Mouse (Mus musculus) forebrain, embryonic 12.5 days (tissue): ENCODE data around the gene Smagp. TPM values are rescaled to one million over a fixed set of nuclear protein-coding genes. Genes with fewer than 3 reads are reported as not detected.

Experiments used
- ATAC-seq: fragments of 200-750 bp; cut with Nextera tagmentation; 2 replicates; pipeline ENCODE4 v1.8.0; 2017; ENCODE audit warnings: moderate TSS enrichment; ENCODE audit not compliant: low FRiP score
- H3K27ac ChIP-seq: fragments of 300-500 bp; sonication (generic); 2 replicates; pipeline ENCODE4 v1.5.1; 2016; ENCODE audit warnings: mild to moderate bottlenecking
- H3K27me3 ChIP-seq: fragments of 300-500 bp; sonication (generic); 2 replicates; pipeline ENCODE4 v1.6.1; 2016; ENCODE audit warnings: mild to moderate bottlenecking
- H3K36me3 ChIP-seq: fragments of 300-500 bp; sonication (generic); replicated peaks from 2 replicates; pipeline ENCODE4 v1.6.1; 2016; ENCODE audit warnings: mild to moderate bottlenecking
- H3K4me1 ChIP-seq: fragments of 300-500 bp; sonication (generic); 2 replicates; pipeline ENCODE4 v1.6.1; 2016
- H3K4me2 ChIP-seq: fragments of 300-500 bp; sonication (generic); 2 replicates; pipeline ENCODE4 v1.6.1; 2016; ENCODE audit warnings: mild to moderate bottlenecking, moderate library complexity
- H3K4me3 ChIP-seq: fragments of 300-500 bp; sonication (generic); replicated peaks from 2 replicates; pipeline ENCODE4 v1.5.1; 2016; ENCODE audit warnings: mild to moderate bottlenecking
- H3K9ac ChIP-seq: fragments of 300-500 bp; sonication (generic); 2 replicates; pipeline ENCODE4 v1.6.1; 2016; ENCODE audit warnings: mild to moderate bottlenecking
- H3K9me3 ChIP-seq: fragments of 300-500 bp; sonication (generic); 2 replicates; pipeline ENCODE4 v1.6.1; 2016
- WGBS: fragments of 180-500 bp; shearing (Covaris S2); methylation state at CpG from one replicate; pipeline ENCODE4 v1.1.7; 2016; 5-methylcytosine and 5-hydroxymethylcytosine counted together
- polyA plus RNA-seq: library from polyadenylated mRNA; unstranded; fragments of >200 nt; fragmentation: Nextera tagmentation; extraction: Ambion mirVana; gene quantifications from 2 replicates; pipeline ENCODE4 v1.2.1, GENCODE M21; 2016

Smagp gene
- polyA plus RNA-seq, 1 experiment from 2014 or later = 2.8 TPM

GRCm38 (mm10) chr15:100599276-100600046 lies 37.3 kb downstream of the Smagp start, which contains the start of gene Pou6f1:
Gene Pou6f1 (minus strand): TSS chr15:100599984.
- WGBS = 1% methylated on average over 67 of the region's 76 CpGs

DNA sequence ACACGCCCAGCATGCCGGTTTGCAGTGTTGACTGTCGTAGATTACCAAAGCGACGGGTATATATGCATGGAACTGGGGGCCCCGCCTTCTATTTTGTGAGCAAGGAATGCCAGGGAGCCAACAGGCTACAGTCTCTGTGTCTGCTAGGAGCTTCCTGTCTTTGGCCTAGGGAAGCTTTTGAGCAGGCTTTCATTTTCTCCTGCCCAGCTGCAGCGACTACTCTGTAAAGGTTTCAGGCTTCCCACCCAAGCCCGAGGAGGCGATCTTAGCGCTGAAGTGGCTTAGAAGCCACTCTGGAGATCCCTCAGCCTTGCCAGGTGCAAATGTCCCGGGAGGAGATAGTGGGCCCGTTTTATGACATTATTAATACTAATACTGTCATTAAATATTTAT lies 37.9 kb downstream of the Smagp start:
- peak overlapping the region; percentile 95 for H3K9ac ChIP-seq
- 2% methylated on average over 12 of the region's 12 CpGs for WGBS
- peak overlapping the region; percentile 48; the same call in 1 of the 2 replicates for H3K27ac ChIP-seq
- H3K4me1 ChIP-seq = peaks cover 22% of the 10 kb centered on the region
- no peaks in the 10 kb centered on the region for H3K9me3 ChIP-seq
- H3K27me3 ChIP-seq = peaks cover 32% of the 10 kb centered on the region
- no peaks in the 10 kb centered on the region for H3K36me3 ChIP-seq
- H3K4me3 ChIP-seq = peak overlapping the region; percentile 92
- ATAC-seq = peak; percentile 20; the same call in 1 of the 2 replicates
- peak overlapping the region; percentile 86 for H3K4me2 ChIP-seq

More at GRCm38 (mm10) chr15:100599276-100600046, 37.3 kb downstream of the Smagp start, which contains the start of gene Pou6f1:
- ATAC-seq = peak; percentile 74
- Histone ChIP-seq H3K4me2 (peak within 1 kb of the TSS; percentile 86), H3K4me1 (peaks cover 25% of the 10 kb centered on the region), H3K36me3 (no peaks in the 10 kb centered on the region), H3K9me3 (no peaks in the 10 kb centered on the region), H3K27ac (peak within 1 kb of the TSS; percentile 83), H3K27me3 (peaks cover 35% of the 10 kb centered on the region), H3K4me3 (peak within 1 kb of the TSS; percentile 92), H3K9ac (peak within 1 kb of the TSS; percentile 95)

- peaks cover 22% of the 10 kb centered on the region for H3K4me1 ChIP-seq
- H3K27ac ChIP-seq = no peak overlapping the region
- peak overlapping the region; percentile 92 for H3K4me3 ChIP-seq
- H3K4me2 ChIP-seq = peak overlapping the region; percentile 86
- peaks cover 27% of the 10 kb centered on the region for H3K27me3 ChIP-seq
- WGBS = 28% methylated on average over 9 of the region's 9 CpGs
- ATAC-seq = no peak
- H3K36me3 ChIP-seq = no peaks in the 10 kb centered on the region
- H3K9ac ChIP-seq = peak overlapping the region; percentile 95
- no peaks in the 10 kb centered on the region for H3K9me3 ChIP-seq
These were observed 38.4 kb downstream of the Smagp start for GRCm38 (mm10) chr15:100598287-100598882.

GRCm38 (mm10) chr15:100592817-100593216 lies 43.9 kb downstream of the Smagp start:
- H3K27ac ChIP-seq = no peak overlapping the region
- ATAC-seq = no peak
- H3K4me3 ChIP-seq = no peak overlapping the region
- no peaks in the 10 kb centered on the region for H3K9me3 ChIP-seq
- H3K4me2 ChIP-seq = no peak overlapping the region
- peaks cover 13% of the 10 kb centered on the region; the same call in 1 of the 2 replicates for H3K36me3 ChIP-seq
- no peak overlapping the region for H3K9ac ChIP-seq
- H3K27me3 ChIP-seq = no peaks in the 10 kb centered on the region
- no peaks in the 10 kb centered on the region for H3K4me1 ChIP-seq
- 81% methylated on average over 6 of the region's 6 CpGs for whole genome bisulfite sequencing

- no peak for ATAC-seq
- H3K9me3 ChIP-seq = no peaks in the 10 kb centered on the region
- no peak overlapping the region for H3K4me2 ChIP-seq
- H3K9ac ChIP-seq = no peak overlapping the region
- 80% methylated on average over 8 of the region's 8 CpGs for WGBS
- no peaks in the 10 kb centered on the region for H3K27me3 ChIP-seq
- H3K4me1 ChIP-seq = no peaks in the 10 kb centered on the region
- H3K27ac ChIP-seq = no peak overlapping the region
- H3K36me3 ChIP-seq = peaks cover 37% of the 10 kb centered on the region
- no peak overlapping the region for H3K4me3 ChIP-seq
These were observed 46.3 kb downstream of the Smagp start for GRCm38 (mm10) chr15:100590436-100590835.

DNA sequence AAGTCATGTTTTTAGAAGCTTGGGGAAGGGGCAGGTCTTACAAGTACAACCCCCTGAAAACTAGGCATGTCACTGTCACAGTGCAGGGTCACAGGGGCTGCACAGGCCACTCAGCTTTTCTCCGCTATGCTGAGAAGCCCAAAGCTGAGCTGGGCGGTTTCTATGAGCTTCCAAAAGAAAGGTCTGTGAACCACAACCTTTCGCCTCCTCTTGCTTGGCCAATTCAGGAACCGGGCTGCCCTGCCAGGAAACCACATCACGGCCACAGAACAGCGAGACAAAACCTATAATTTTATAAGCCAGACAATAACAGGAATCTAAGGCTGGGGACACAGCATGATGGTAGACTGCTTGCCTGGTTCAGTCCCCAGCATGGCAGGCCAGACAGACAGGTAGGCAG lies 48.4 kb downstream of the Smagp start:
- Histone ChIP-seq H3K9me3 (no peaks in the 10 kb centered on the region), H3K4me3 (no peak overlapping the region), H3K9ac (no peak overlapping the region), H3K4me2 (no peak overlapping the region), H3K4me1 (no peaks in the 10 kb centered on the region), H3K27me3 (no peaks in the 10 kb centered on the region), H3K36me3 (peaks cover 51% of the 10 kb centered on the region), H3K27ac (no peak overlapping the region)
- ATAC-seq = no peak
- WGBS = 82% methylated on average over 6 of the region's 6 CpGs

DNA sequence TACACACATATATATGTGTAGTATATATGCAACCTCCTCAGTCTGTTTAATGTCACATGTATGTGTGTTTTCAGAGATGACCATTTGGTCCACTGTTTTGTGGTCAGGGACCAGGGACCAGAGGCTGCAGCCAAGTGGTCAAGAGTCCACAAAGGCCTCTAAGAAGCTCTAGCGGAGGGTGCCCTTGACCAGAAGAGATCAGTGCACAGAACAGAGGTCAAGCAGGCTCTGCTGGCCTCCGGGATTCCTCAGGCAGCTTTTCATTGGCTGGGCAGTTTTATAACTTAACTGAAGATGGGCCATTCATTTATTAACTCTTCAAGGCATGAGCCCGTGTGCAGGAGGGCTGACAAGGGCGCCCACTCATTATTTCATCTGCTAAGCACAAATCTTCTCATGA lies 49.6 kb downstream of the Smagp start:
- no peaks in the 10 kb centered on the region; the same call in 1 of the 2 replicates for H3K27me3 ChIP-seq
- no peaks in the 10 kb centered on the region for H3K9me3 ChIP-seq
- no peak overlapping the region for H3K4me2 ChIP-seq
- no peaks in the 10 kb centered on the region for H3K4me1 ChIP-seq
- H3K4me3 ChIP-seq = no peak overlapping the region
- no peak overlapping the region for H3K9ac ChIP-seq
- H3K27ac ChIP-seq = no peak overlapping the region
- WGBS = 85% methylated on average over 4 of the region's 4 CpGs
- no peak for ATAC-seq
- peaks cover 60% of the 10 kb centered on the region for H3K36me3 ChIP-seq

DNA sequence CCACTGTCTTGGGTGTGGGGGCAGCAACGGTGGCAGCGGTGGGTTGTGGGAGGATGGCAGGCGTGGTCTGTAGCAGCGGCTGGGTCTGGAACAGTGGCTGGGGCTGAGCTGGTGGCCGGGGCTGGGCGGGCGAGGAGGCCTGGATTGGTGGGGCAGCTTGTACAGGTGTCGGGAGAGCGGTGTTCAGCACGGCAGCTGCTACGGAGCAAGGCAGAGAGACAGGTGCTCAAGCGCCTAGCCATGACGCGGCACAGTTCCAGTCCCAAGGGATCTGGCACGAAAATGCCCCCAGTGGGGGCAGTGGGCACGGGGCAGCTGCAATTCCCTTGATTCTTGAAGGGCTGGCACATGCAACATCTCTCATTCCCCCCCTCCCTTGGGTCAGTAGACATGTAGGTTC lies 50.8 kb downstream of the Smagp start:
- H3K27me3 ChIP-seq = no peaks in the 10 kb centered on the region; the same call in 1 of the 2 replicates
- no peak overlapping the region for H3K4me3 ChIP-seq
- H3K4me1 ChIP-seq = no peaks in the 10 kb centered on the region
- H3K9ac ChIP-seq = no peak overlapping the region
- peaks cover 60% of the 10 kb centered on the region for H3K36me3 ChIP-seq
- H3K9me3 ChIP-seq = no peaks in the 10 kb centered on the region
- ATAC-seq = no peak
- 94% methylated on average over 16 of the region's 16 CpGs for WGBS
- H3K27ac ChIP-seq = no peak overlapping the region
- no peak overlapping the region for H3K4me2 ChIP-seq

GRCm38 (mm10) chr15:100580108-100580507 lies 56.6 kb downstream of the Smagp start:
- Histone ChIP-seq H3K4me3 (no peak overlapping the region), H3K36me3 (peaks cover 58% of the 10 kb centered on the region), H3K4me1 (no peaks in the 10 kb centered on the region), H3K4me2 (no peak overlapping the region), H3K9me3 (no peaks in the 10 kb centered on the region), H3K27ac (no peak overlapping the region), H3K9ac (no peak overlapping the region), H3K27me3 (no peaks in the 10 kb centered on the region; the same call in 1 of the 2 replicates)
- WGBS = 88% methylated on average over 10 of the region's 10 CpGs
- no peak for ATAC-seq

DNA sequence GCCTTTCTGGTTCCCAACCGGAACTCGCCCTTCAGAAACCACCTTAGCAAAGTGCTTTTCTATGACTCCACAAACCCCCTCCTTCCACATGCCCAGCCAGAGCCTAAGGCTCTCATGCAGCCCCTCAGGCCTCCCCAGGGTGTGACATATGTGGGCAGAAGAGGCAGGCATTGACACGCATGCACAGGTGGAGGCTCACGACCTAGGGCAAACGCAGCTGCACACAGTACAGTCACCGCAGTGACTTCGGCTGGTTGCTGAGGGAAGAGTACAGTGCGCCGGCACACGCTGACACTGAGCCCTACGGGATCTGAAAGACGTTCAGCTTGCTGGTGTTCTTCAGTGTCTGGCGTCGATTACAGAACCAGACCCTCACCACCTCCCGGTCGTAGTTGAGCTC lies 58.8 kb downstream of the Smagp start:
- Histone ChIP-seq H3K27me3 (no peaks in the 10 kb centered on the region; the same call in 1 of the 2 replicates), H3K27ac (no peak overlapping the region), H3K4me2 (no peak overlapping the region), H3K4me1 (peaks cover 6% of the 10 kb centered on the region), H3K9me3 (no peaks in the 10 kb centered on the region), H3K36me3 (peaks cover 44% of the 10 kb centered on the region), H3K4me3 (no peak overlapping the region), H3K9ac (no peak overlapping the region)
- ATAC-seq = no peak
- 87% methylated on average over 16 of the region's 16 CpGs for WGBS

- Histone ChIP-seq H3K27ac (no peak overlapping the region), H3K27me3 (no peaks in the 10 kb centered on the region), H3K4me1 (peaks cover 6% of the 10 kb centered on the region), H3K9ac (no peak overlapping the region), H3K4me3 (no peak overlapping the region), H3K9me3 (no peaks in the 10 kb centered on the region), H3K36me3 (peaks cover 39% of the 10 kb centered on the region), H3K4me2 (no peak overlapping the region)
- WGBS = 86% methylated on average over 6 of the region's 6 CpGs
- no peak for ATAC-seq
These were observed 59.9 kb downstream of the Smagp start for GRCm38 (mm10) chr15:100576810-100577209.

DNA sequence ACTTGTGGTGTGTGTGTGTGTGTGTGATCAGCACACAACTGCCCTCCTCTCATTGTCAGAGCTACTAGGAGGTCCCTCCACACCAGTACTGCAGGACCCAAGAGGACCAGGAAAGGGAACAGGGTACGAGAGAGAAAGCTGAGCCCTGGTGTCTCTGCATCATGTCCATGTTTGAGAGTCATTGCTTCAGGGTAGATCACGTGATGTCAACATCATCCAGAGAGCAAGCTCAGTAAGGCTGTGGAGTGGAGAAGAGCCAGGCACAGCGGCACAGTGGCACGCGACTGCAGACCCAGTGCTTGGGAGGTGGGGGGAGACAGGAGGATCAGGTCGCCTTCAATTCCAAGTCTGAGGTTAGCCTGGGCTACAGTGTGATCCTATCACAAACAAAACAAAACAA lies 60.3 kb downstream of the Smagp start:
- no peak for ATAC-seq
- H3K27me3 ChIP-seq = no peaks in the 10 kb centered on the region
- peaks cover 6% of the 10 kb centered on the region for H3K4me1 ChIP-seq
- no peak overlapping the region for H3K9ac ChIP-seq
- no peak overlapping the region for H3K27ac ChIP-seq
- H3K9me3 ChIP-seq = no peaks in the 10 kb centered on the region
- H3K4me3 ChIP-seq = no peak overlapping the region
- H3K4me2 ChIP-seq = no peak overlapping the region
- H3K36me3 ChIP-seq = peaks cover 39% of the 10 kb centered on the region
- 90% methylated on average over 6 of the region's 6 CpGs for WGBS
